Mouse (Mus musculus): ENCODE data around the gene Olfr799.

Gene Olfr799

DNA sequence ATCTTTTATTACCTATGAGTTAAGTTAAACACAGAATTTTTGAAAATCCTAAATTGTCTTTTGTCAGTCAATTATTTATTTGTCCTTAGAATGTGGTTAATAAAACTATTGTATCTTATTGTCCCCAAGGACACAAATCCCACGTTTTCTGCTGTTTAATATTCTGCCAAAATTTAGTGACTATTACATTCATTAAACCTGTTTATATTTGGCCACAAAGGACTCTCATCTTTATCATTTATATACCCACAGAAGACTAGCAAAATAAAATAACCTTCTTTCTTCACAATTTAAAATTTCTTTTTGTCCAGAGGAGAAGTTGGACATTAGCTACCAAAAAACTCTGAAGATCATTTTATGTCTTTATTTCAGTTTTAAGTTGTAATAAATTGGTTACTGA, at the start of gene Olfr799:
Olfr799 (plus strand) TSS at position 301 of the 400 bp plus-strand sequence.
- CTCF ChIA-PET, result no interaction called here
- POLR2A ChIA-PET, result no interaction called here

DNA sequence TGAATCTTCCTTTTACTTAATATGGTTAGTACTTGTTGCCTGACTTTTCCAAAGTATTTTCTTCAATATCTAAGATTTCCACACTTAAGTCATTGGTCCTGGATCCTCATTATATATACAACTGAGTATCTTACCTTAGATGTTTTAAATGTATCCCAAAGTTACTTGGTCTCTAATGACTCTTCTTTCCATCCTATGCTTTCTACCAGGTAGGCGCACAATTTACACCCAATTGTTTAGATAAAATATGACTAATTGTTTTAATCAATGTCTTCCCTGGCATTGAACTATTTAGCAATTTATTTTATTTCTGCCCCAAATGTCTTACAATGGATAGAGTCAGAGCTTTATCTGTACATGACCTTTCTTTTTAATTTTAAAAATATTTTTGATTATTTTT, 24.8 kb upstream of the Olfr799 start, which contains the start of gene Olfr796:
Olfr796 (minus strand) TSS at position 101 of the 400 bp plus-strand sequence.
- POLR2A ChIA-PET, result no interaction called here

DNA sequence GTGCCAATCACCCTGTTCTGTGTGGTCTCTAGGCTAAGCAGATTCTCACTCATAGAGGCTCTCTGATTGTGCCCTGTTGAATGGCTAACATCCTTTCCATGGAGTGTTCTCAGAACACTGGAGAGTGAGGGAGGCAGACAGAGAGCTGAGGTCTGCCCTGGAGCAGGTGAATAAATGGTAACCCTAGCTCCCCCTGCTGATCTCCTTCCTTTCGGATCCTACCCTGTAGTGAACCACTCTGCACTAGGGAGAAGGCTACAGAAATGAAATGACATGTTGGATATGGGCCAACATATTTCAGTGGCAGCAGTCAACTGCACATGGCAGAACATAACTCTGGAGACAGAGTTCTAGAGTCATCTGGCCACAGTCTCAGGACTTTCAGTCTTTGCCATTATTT, 15.6 kb upstream of the Olfr799 start:
- CTCF ChIA-PET, result interaction anchor here in 1 of 4 experiments (0.5 kb wide), 1 partner anchor 816 kb away, joined by 13 read pairs; no protein-coding TSS in a partner anchor
- POLR2A ChIA-PET, result no interaction called here

More for the DNA sequence above, 24.8 kb upstream of the Olfr799 start, which contains the start of gene Olfr796:
- CTCF ChIA-PET, result no interaction called here

DNA sequence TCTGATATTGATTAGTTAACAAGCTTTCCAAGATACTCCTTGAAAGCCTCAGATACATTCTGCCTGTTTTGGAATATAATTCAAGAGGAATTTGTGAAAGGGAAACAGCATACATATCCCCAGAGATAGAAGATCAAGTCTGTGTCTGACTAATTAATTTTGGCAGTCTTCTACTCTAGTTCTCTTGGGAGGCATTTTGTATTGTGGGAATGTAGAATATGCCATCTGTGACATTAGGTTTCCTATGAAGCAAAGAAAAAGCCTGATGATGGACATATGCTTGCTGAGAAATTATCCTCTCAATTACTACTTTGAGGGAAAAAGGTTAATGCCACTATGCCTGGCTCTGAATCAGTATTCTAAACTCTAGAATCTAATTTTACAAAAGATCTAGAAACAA, 14.0 kb upstream of the Olfr799 start:
- CTCF ChIA-PET, result no interaction called here
- POLR2A ChIA-PET, result no interaction called here

DNA sequence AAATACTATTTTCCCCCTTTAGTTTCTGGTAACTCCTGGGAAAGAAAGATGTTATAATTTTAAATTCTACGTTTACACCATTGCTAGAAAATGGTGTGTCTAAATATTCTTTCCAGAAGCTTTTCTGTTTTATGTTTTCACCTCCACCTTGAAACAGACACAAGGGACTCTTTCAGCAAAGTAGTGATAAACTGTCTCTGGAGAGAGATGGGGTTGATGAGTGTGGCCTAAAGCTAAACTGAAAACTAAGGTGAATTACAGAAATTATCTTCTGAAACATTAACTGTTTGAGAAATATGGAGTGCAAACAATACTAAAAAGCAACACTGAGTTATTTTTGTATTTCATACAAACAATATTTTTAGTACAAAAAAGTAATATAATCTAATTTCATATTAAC, 9.4 kb upstream of the Olfr799 start, which contains the start of gene Olfr798:
Olfr798 (minus strand) TSS at position 101 of the 400 bp plus-strand sequence.
- ChIA-PET CTCF (no interaction called here), POLR2A (no interaction called here)

DNA sequence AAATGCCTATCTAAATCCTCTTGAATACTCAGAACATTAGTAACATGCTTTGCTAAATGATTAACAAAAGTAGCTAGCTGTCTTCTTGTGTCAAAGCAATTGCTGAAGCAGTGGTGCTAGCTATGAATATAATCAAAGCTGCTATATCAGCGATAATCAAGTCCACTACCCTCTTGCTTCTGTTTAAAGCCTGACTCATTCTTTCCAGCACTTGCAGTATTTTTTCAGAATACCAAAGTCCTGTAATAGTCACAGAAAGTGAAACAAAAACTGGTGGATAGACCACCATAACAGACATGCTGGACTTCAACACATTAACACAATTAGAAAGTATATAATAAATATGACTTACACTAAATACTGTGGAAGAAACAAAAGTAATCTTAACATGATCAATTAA, 14.5 kb downstream of the Olfr799 start:
- CTCF ChIA-PET, result no interaction called here
- POLR2A ChIA-PET, result no interaction called here

DNA sequence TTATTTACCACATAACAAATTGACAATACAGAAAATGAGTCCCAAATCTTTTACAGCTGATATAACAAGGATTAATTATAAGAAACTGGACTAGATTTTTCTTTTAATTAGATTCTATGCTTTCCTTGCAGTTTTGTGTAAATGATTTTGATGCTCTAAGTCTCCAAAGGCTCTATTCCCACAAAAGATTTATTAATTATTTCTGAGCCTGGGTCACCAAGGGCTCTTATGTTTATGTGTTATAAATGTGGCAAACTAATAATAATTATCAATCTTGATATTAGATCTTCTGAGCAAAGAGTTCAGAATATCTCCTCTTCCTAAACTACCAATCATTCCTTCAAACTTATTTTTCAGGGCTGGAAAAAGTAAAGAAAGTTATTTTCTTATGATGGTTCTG, 20.1 kb downstream of the Olfr799 start, which contains the start of gene Olfr800:
Olfr800 (plus strand) TSS at position 301 of the 400 bp plus-strand sequence.
- CTCF ChIA-PET, result no interaction called here

DNA sequence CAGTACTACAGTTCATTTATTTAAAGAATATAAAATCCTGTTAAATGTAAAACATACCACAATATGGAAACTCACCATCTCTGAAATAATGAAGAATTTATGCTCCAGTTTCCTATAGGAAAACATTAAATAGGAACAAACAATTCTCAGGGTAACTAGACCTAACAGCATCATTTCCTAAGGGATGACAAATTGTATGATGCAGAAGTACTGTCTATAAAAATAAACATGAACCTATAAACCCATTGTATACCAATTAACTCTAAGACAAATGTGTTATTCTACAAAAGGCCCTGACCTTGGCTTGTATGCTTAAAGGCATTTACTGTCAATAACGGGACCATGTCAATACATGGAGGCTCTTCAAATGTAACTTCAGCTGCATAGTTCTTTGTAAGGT, 36.5 kb downstream of the Olfr799 start, which contains the start of gene Olfr801:
Olfr801 (minus strand) TSS at position 101 of the 400 bp plus-strand sequence.
- POLR2A ChIA-PET, result no interaction called here
- CTCF ChIA-PET, result no interaction called here

More for the DNA sequence above, 20.1 kb downstream of the Olfr799 start, which contains the start of gene Olfr800:
- POLR2A ChIA-PET, result no interaction called here

DNA sequence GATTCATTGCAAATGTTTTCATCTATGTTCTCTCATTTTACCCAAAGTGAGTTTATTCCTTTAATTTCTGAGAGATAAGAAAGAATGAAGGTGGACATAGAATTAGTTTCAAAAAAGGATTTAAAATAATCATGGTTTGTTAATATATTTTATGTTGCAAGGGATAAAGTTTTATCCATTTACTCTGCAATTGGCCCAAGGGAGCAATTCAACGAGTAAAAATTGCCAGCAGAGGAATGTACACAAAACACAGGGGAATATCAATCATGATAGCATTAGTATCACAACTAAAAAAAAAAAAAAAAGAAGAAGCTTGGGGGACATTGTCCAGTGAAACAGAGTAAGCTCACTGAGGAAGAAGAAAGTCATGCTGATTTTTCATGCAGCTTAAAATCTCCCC, 50.8 kb downstream of the Olfr799 start, which contains the start of gene Olfr802:
Olfr802 (minus strand) TSS at position 101 of the 400 bp plus-strand sequence.
- ChIA-PET CTCF (interaction anchor here in 1 of 4 experiments (0.6 kb wide), 1 partner anchor 8 kb away, joined by 3 read pairs; no protein-coding TSS in a partner anchor), POLR2A (interaction anchor here in 1 of 4 experiments (0.6 kb wide), 1 partner anchor 744 kb away, joined by 3 read pairs; no protein-coding TSS in a partner anchor)

DNA sequence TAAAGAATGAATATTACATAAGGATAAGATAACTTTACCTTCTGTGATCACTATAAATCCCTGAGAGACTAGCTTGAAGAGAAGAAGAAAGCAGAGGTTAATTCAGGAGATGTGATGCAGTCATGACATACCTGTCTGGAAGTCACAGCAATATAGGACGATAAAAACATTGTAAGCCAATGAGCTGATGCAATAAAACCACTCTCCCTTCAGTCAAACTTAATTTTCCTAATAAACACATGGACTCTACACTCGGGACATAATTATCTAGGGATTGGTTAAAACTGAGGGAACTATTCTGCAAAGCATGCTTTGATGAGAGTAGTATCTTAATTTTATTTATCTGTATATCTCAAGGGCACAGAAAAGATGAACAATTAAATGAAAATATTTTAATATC, 56.9 kb downstream of the Olfr799 start, which contains the start of gene Olfr803:
Olfr803 (minus strand) TSS at position 101 of the 400 bp plus-strand sequence.
- CTCF ChIA-PET, result no interaction called here
- POLR2A ChIA-PET, result no interaction called here

Measured in embryonic stem cell, embryonic (primary cell).